Mouse (Mus musculus): Measurements from ENCODE around the gene Sh2d1b2.

Sh2d1b2 gene

GRCm38 (mm10) chr1:170277016-170277415 lies 44.5 kb downstream of the Sh2d1b2 start, which contains the start of gene Sh2d1b1:
Gene Sh2d1b1, plus strand, starts transcription at chr1:170277320.
- DNase-seq (ENCODE audit: low read depth): no peak

- peak; percentile 20 for DNase-seq (ENCODE audit: low read depth)
Observed at GRCm38 (mm10) chr1:170282415-170283129, 50.0 kb downstream of the Sh2d1b2 start.

- DNase-seq (ENCODE audit: low read depth): peak; percentile 22
Observed at GRCm38 (mm10) chr1:170292239-170292951, 59.8 kb downstream of the Sh2d1b2 start.

GRCm38 (mm10) chr1:170293257-170293656 lies 60.7 kb downstream of the Sh2d1b2 start:
- no peak for DNase-seq (ENCODE audit: low read depth)

- no peak for DNase-seq (ENCODE audit: low read depth)
Observed at GRCm38 (mm10) chr1:170294786-170295570, 62.4 kb downstream of the Sh2d1b2 start.

GRCm38 (mm10) chr1:170299496-170299895 lies 66.9 kb downstream of the Sh2d1b2 start:
- DNase-seq (ENCODE audit: low read depth): no peak

GRCm38 (mm10) chr1:170301686-170302085 lies 69.1 kb downstream of the Sh2d1b2 start:
- no peak for DNase-seq (ENCODE audit: low read depth)

- no peak for DNase-seq (ENCODE audit: low read depth)
Observed at GRCm38 (mm10) chr1:170302456-170302855, 69.9 kb downstream of the Sh2d1b2 start.

GRCm38 (mm10) chr1:170303103-170303502 lies 70.6 kb downstream of the Sh2d1b2 start:
- DNase-seq (ENCODE audit: low read depth): no peak
